Mouse (Mus musculus): ENCODE measurements around the gene Lonp1. TPM values are rescaled to one million over a fixed set of nuclear protein-coding genes. Genes with fewer than 3 reads are reported as not detected.
"Not testable (repeated sequence)": the region's sequence is repeated elsewhere in the genome, so short reads cannot be mapped to it uniquely, and the experiment has no call there.

Lonp1 gene
- polyA plus RNA-seq, 1 experiment from 2014 or later = 45.4 TPM

DNA sequence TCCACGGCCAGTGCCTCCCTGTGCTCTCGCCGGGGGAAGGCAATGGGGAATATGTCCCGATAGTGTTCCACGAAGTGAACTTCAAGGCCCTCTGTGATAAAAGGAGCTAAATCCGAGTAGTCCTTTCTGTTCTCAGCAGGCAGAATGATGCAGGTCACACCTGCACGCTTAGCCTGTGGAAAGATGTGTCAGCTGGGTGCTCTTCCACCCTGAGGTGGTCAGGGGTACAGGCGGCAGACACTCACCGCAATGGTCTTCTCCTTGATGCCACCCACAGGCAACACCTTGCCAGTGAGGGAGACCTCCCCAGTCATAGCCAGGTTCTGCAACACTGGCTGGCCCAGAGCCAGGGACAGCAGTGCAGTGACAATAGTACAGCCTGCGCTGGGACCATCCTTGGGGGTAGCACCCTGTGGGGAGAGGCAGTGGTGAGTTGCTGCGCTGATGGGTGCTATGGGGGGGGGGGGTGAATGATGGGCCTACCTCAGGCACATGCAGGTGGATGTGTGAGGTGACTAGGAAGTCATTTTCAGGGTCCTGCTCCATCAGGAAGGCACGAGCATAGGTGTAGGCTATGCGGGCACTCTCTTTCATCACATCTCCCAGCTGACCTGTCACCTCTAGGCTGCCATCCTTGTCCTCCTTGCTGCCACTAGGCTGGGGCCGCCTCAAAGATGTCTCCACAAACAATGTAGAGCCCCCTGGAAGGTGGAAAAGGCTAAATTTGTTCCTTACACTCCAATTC is 12.1 kb downstream of the Lonp1 start:
- H3K27me3 ChIP-seq (replicated peaks; ENCODE audit: control insufficient read depth, insufficient read depth, low read length) = no peaks in the 10 kb centered on the region

DNA sequence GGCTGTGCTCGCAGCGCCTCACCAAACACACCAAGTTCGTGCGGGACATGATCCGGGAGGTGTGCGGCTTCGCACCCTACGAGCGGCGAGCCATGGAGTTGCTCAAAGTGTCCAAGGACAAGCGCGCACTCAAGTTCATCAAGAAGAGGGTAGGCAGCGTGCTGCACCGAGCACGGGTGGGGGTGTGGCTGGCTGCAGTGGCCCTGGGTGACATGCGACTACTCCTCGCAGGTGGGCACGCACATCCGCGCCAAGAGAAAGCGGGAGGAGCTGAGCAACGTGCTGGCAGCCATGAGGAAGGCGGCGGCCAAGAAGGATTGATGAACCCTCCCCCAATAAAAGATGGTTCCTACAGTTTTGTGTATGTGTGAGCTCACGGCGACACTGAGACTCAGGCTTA is 12.8 kb downstream of the Lonp1 start:
- peaks cover 23% of the 10 kb centered on the region for H3K4me1 ChIP-seq (ENCODE audit: control insufficient read depth, insufficient read depth, low read depth, low read length)
- WGBS = under 1% methylated on average over 26 of the region's 26 CpGs
- not testable (repeated sequence) for ATAC-seq

More for the DNA sequence above, 12.1 kb downstream of the Lonp1 start:
- Histone ChIP-seq H3K9ac (ENCODE audit: low read depth, low read length) (peak overlapping the region; percentile 76), H3K36me3 (ENCODE audit: control insufficient read depth, insufficient read depth, low read length) (peaks cover 25% of the 10 kb centered on the region), H3K4me2 (ENCODE audit: low read length) (peak overlapping the region; percentile 80), H3K4me1 (ENCODE audit: control insufficient read depth, insufficient read depth, low read depth, low read length) (peaks cover 21% of the 10 kb centered on the region), H3K27ac (ENCODE audit: low read depth, low read length) (no peak overlapping the region), H3K4me3 (ENCODE audit: low read length) (peak overlapping the region; percentile 65), H3K9me3 (ENCODE audit: control insufficient read depth, low read length) (no peaks in the 10 kb centered on the region)
- 30% methylated on average over 14 of the region's 14 CpGs for WGBS
- no peak for ATAC-seq

DNA sequence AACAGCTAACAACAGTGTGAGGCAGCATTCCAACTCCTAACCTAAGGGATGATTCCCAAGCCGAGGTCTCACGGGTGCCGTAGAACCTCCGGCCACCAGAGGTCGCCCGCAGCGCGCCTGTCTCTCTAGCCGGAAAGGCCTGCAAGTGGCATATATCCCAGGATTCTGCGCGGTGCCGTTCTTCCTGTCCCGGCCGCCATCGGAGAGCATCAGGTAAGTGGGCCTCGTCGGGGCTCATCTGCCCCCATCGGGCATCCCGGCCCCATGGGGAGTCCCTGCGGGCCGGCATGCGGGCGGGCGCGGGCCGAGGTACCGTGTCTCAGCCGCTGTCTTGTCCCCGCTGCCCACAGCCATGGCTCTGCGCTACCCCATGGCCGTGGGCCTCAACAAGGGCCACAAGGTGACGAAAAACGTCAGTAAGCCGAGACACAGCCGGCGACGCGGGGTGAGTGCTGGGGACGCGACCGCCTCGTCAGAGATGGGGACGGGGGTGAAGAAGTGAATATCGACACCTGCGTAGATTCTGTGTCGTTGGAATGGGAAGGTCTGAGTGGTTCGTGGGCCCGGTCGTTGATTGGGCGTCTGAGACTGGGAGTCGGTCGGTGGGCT is 13.3 kb downstream of the Lonp1 start, which contains the start of gene Rpl36:
Rpl36 (plus strand) TSS at position 181 of the 609 bp plus-strand sequence.
- peak within 1 kb of the TSS; percentile 76 for H3K9ac ChIP-seq (ENCODE audit: low read depth, low read length)
- under 1% methylated on average over 52 of the region's 52 CpGs for WGBS

More for the DNA sequence above, 12.8 kb downstream of the Lonp1 start:
- not testable (repeated sequence) for H3K27me3 ChIP-seq (replicated peaks; ENCODE audit: control insufficient read depth, insufficient read depth, low read length); H3K9me3 ChIP-seq (ENCODE audit: control insufficient read depth, low read length)
- Histone ChIP-seq H3K27ac (ENCODE audit: low read depth, low read length) (peak overlapping the region; percentile 90), H3K36me3 (ENCODE audit: control insufficient read depth, insufficient read depth, low read length) (peaks cover 25% of the 10 kb centered on the region), H3K4me2 (ENCODE audit: low read length) (peak overlapping the region; percentile 80), H3K9ac (ENCODE audit: low read depth, low read length) (peak overlapping the region; percentile 76), H3K4me3 (ENCODE audit: low read length) (peak overlapping the region; percentile 65)

DNA sequence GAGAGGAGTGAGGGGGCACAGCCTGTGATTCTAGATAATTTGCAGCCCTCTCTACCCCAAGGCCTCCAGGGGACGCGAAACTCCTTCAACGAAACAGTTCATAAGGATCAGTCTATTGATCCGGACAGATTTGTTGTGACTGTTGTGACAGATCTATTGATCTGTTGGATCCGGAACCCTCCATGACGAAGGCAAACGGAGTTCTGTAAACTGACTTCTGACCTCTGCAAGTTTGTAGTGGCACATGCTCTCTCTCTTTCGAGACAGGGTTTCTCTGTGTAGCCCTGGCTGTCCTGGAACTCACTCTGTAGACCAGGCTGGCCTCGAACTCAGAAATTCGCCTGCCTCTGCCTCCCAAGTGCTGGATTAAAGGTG is 14.1 kb downstream of the Lonp1 start:
- not testable (repeated sequence) for H3K27ac ChIP-seq (ENCODE audit: low read depth, low read length); ATAC-seq; H3K4me2 ChIP-seq (ENCODE audit: low read length); H3K9ac ChIP-seq (ENCODE audit: low read depth, low read length); H3K27me3 ChIP-seq (replicated peaks; ENCODE audit: control insufficient read depth, insufficient read depth, low read length); H3K9me3 ChIP-seq (ENCODE audit: control insufficient read depth, low read length); H3K4me3 ChIP-seq (ENCODE audit: low read length)
- WGBS = 74% methylated on average over 10 of the region's 10 CpGs
- peaks cover 13% of the 10 kb centered on the region; the same call in 1 of the 2 replicates for H3K36me3 ChIP-seq (ENCODE audit: control insufficient read depth, insufficient read depth, low read length)
- peaks cover 35% of the 10 kb centered on the region for H3K4me1 ChIP-seq (ENCODE audit: control insufficient read depth, insufficient read depth, low read depth, low read length)

More for the DNA sequence above, 13.3 kb downstream of the Lonp1 start, which contains the start of gene Rpl36:
- peak within 1 kb of the TSS; percentile 80 for H3K4me2 ChIP-seq (ENCODE audit: low read length)
- H3K9me3 ChIP-seq (ENCODE audit: control insufficient read depth, low read length) = no peaks in the 10 kb centered on the region
- ATAC-seq = peak; percentile 71
- no peaks in the 10 kb centered on the region for H3K27me3 ChIP-seq (replicated peaks; ENCODE audit: control insufficient read depth, insufficient read depth, low read length)
- peak within 1 kb of the TSS; percentile 65 for H3K4me3 ChIP-seq (ENCODE audit: low read length)
- H3K4me1 ChIP-seq (ENCODE audit: control insufficient read depth, insufficient read depth, low read depth, low read length) = peaks cover 28% of the 10 kb centered on the region
- H3K27ac ChIP-seq (ENCODE audit: low read depth, low read length) = peak within 1 kb of the TSS; percentile 90
- peaks cover 20% of the 10 kb centered on the region for H3K36me3 ChIP-seq (ENCODE audit: control insufficient read depth, insufficient read depth, low read length)

DNA sequence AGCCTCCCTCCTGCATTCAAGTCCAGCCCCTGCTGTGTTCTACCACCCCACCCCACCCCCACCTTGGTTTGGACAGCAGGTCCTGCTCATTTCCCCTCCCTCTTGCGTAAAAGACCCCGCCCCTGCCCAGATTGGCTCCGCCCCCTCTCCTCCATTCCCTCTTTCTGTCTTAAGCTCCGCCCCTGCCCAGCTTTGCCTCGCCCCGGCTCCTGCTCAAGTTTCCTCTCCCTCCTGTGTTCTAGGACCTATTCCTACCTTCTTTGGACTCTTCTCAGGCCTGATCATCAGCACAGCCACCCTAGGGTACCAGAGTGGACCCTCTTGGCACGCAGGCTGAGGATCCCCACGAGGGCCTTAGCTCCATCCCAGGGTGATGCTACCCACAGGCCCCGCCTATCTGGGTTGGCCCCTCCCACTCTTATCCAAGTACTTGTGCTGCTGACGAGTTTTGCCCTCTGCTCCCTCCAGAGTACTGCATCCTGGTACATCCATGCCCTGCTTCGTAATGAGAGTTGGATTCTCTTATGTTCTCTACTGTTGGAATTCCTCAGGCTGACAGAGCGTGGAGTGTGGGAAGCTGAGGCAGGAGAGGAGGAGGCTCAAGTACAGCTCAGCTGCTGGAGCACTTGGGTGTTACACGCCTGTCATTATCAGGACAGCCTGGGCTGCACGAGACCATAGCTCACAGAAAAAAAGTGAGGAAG is 14.7 kb downstream of the Lonp1 start:
- ATAC-seq = no peak
- Histone ChIP-seq H3K27me3 (replicated peaks; ENCODE audit: control insufficient read depth, insufficient read depth, low read length) (no peaks in the 10 kb centered on the region), H3K27ac (ENCODE audit: low read depth, low read length) (no peak overlapping the region), H3K4me1 (ENCODE audit: control insufficient read depth, insufficient read depth, low read depth, low read length) (peaks cover 35% of the 10 kb centered on the region), H3K4me2 (ENCODE audit: low read length) (no peak overlapping the region), H3K9ac (ENCODE audit: low read depth, low read length) (no peak overlapping the region), H3K4me3 (ENCODE audit: low read length) (no peak overlapping the region), H3K36me3 (ENCODE audit: control insufficient read depth, insufficient read depth, low read length) (peaks cover 10% of the 10 kb centered on the region), H3K9me3 (ENCODE audit: control insufficient read depth, low read length) (no peaks in the 10 kb centered on the region)
- 14% methylated on average over 14 of the region's 14 CpGs for WGBS

DNA sequence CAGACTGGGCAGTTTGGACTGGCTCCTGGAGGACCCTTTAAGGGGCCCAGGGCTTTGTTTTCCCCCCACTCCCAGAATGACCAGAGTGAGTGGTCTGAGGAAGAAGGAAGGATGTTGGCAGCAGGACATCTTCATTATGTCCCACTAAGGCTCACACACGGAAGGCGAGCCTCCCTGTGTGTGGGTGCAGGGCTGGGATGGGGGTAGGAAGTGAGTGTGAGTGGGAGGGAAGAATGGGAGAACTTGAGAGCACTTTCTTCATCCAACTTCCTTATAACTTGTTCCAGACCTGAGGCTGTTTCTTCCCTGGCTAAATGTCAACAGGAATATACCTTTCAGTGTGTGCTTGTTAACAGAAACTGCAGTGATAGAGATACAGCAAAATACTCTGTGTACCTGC is 15.4 kb downstream of the Lonp1 start:
- Histone ChIP-seq H3K4me1 (ENCODE audit: control insufficient read depth, insufficient read depth, low read depth, low read length) (peaks cover 35% of the 10 kb centered on the region), H3K27me3 (replicated peaks; ENCODE audit: control insufficient read depth, insufficient read depth, low read length) (no peaks in the 10 kb centered on the region)
- WGBS = 70% methylated on average over 2 of the region's 2 CpGs

DNA sequence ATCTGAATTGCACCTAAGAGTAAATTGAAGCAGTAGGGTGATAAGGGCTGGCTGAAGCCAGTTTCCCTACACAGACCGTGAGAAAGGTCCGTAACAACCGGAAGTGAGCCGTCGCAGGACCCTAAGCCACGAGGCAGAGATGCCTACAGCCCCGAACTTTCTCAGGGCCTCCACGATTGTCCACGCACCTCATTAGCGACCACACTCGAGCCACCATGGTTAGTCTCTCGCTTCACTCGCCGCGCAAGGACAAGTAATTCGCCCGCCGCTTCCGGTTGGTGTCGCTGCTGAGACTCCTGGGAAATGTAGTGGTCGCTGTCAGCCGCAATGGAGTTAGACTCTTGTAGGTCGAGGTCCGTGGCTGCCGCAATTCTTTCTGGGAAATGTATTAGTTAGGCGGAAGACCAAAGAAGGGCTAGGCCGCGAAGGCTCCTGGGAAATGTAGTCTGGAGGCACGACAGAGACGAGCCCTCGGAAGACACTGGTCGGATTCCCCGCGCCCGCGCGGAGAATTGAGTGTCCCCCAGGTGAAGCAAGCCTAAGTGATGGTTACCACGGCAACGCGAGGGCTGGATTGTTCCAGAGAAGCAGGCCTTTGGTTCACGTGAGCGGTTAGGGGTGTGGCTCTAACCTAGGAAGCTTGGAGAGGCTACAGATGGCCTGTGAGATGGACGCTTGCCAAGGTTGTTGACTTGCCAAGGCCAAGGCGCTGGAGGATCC is 17.1 kb downstream of the Lonp1 start, which contains the start of gene 2410015M20Rik:
2410015M20Rik (minus strand) TSS at position 320 of the 720 bp plus-strand sequence.
- Histone ChIP-seq H3K4me1 (ENCODE audit: control insufficient read depth, insufficient read depth, low read depth, low read length) (peaks cover 27% of the 10 kb centered on the region), H3K4me3 (ENCODE audit: low read length) (peak within 1 kb of the TSS; percentile 65), H3K27ac (ENCODE audit: low read depth, low read length) (peak within 1 kb of the TSS; percentile 85), H3K36me3 (ENCODE audit: control insufficient read depth, insufficient read depth, low read length) (peaks cover 23% of the 10 kb centered on the region), H3K9ac (ENCODE audit: low read depth, low read length) (peak within 1 kb of the TSS; percentile 81), H3K27me3 (replicated peaks; ENCODE audit: control insufficient read depth, insufficient read depth, low read length) (no peaks in the 10 kb centered on the region), H3K4me2 (ENCODE audit: low read length) (peak within 1 kb of the TSS; percentile 86), H3K9me3 (ENCODE audit: control insufficient read depth, low read length) (no peaks in the 10 kb centered on the region)
- under 1% methylated on average over 44 of the region's 44 CpGs for WGBS
- ATAC-seq = peak; percentile 91

More for the DNA sequence above, 15.4 kb downstream of the Lonp1 start:
- Histone ChIP-seq H3K27ac (ENCODE audit: low read depth, low read length) (no peak overlapping the region), H3K9ac (ENCODE audit: low read depth, low read length) (no peak overlapping the region), H3K36me3 (ENCODE audit: control insufficient read depth, insufficient read depth, low read length) (peaks cover 17% of the 10 kb centered on the region), H3K9me3 (ENCODE audit: control insufficient read depth, low read length) (no peaks in the 10 kb centered on the region), H3K4me2 (ENCODE audit: low read length) (no peak overlapping the region), H3K4me3 (ENCODE audit: low read length) (no peak overlapping the region)
- no peak for ATAC-seq

DNA sequence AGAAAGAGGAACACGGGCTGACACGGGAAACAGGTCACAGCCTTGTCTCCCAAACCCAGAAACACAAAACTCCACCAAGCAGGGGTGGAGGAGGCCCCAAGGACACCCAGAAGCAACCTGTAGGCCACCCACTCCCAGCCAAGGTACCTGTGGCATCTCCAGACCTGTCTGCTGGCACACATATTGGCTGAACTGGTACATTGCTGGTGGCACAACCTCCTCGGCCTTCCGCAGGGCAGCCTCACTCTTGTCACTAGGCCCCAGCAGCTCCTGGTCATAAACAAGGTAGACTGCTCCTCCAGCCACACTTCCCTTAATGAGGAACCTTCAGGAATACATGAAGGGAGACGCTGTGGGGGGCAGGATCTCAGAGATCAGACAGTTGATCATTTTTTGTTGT is 18.0 kb downstream of the Lonp1 start:
- H3K9me3 ChIP-seq (ENCODE audit: control insufficient read depth, low read length) = no peaks in the 10 kb centered on the region
- WGBS = 57% methylated on average over 5 of the region's 5 CpGs
- ATAC-seq = no peak

More for the DNA sequence above, 18.0 kb downstream of the Lonp1 start:
- Histone ChIP-seq H3K27me3 (replicated peaks; ENCODE audit: control insufficient read depth, insufficient read depth, low read length) (no peaks in the 10 kb centered on the region), H3K4me3 (ENCODE audit: low read length) (peak overlapping the region; percentile 65), H3K36me3 (ENCODE audit: control insufficient read depth, insufficient read depth, low read length) (peaks cover 32% of the 10 kb centered on the region), H3K27ac (ENCODE audit: low read depth, low read length) (no peak overlapping the region), H3K4me2 (ENCODE audit: low read length) (peak overlapping the region; percentile 86), H3K4me1 (ENCODE audit: control insufficient read depth, insufficient read depth, low read depth, low read length) (peaks cover 21% of the 10 kb centered on the region), H3K9ac (ENCODE audit: low read depth, low read length) (peak overlapping the region; percentile 81)
